Mouse (Mus musculus) kidney, embryonic 14.5 days (tissue): ENCODE measurements around the gene Pcyox1. TPM values are rescaled to one million over a fixed set of nuclear protein-coding genes. Genes with fewer than 3 reads are reported as not detected.

Experiments
- ATAC-seq: fragments of 200-750 bp; cut with Nextera tagmentation; 2 replicates; pipeline ENCODE4 v1.8.0; 2017; ENCODE audit warnings: moderate number of reproducible peaks, mild to moderate bottlenecking, moderate TSS enrichment, moderate library complexity; ENCODE audit not compliant: low FRiP score, low TSS enrichment
- H3K27ac ChIP-seq: fragments of 300-500 bp; sonication (generic); 2 replicates; pipeline ENCODE4 v1.5.1; 2014; ENCODE audit warnings: low read depth, mild to moderate bottlenecking, low read length, moderate library complexity, mixed read lengths
- H3K27me3 ChIP-seq: fragments of 300-500 bp; sonication (generic); 2 replicates; pipeline ENCODE4 v1.6.1; 2014; ENCODE audit warnings: mild to moderate bottlenecking, low read length; ENCODE audit not compliant: control insufficient read depth, insufficient read depth
- H3K36me3 ChIP-seq: fragments of 300-500 bp; sonication (generic); 2 replicates; pipeline ENCODE4 v1.6.1; 2014; ENCODE audit warnings: low read length, mixed read lengths; ENCODE audit not compliant: control insufficient read depth, insufficient read depth
- H3K4me1 ChIP-seq: fragments of 300-500 bp; sonication (generic); 2 replicates; pipeline ENCODE4 v1.6.1; 2014; ENCODE audit warnings: low read length, mixed read lengths; ENCODE audit not compliant: control insufficient read depth, insufficient read depth
- H3K4me2 ChIP-seq: fragments of 300-500 bp; sonication (generic); replicated peaks from 2 replicates; pipeline ENCODE4 v1.6.1; 2014; ENCODE audit warnings: low read depth, mild to moderate bottlenecking, low read length
- H3K4me3 ChIP-seq: fragments of 300-500 bp; sonication (generic); 2 replicates; pipeline ENCODE4 v1.5.1; 2014; ENCODE audit warnings: mild to moderate bottlenecking, low read length
- H3K9ac ChIP-seq: fragments of 300-500 bp; sonication (generic); 2 replicates; pipeline ENCODE4 v1.6.1; 2014; ENCODE audit warnings: low read depth, mild to moderate bottlenecking, low read length, moderate library complexity
- H3K9me3 ChIP-seq: fragments of 300-500 bp; sonication (generic); 2 replicates; pipeline ENCODE4 v1.6.1; 2016; ENCODE audit warnings: low read length; ENCODE audit not compliant: control insufficient read depth
- WGBS: fragments of 180-500 bp; shearing (Covaris S2); extraction: QIAGEN DNeasy Blood & Tissue Kit; methylation state at CpG from one replicate; pipeline ENCODE4 v1.1.7; 2014; 5-methylcytosine and 5-hydroxymethylcytosine counted together
- polyA plus RNA-seq: library from polyadenylated mRNA; unstranded; fragments of >200 nt; fragmentation: Nextera tagmentation; extraction: Ambion mirVana; gene quantifications from 2 replicates; pipeline ENCODE4 v1.2.1, GENCODE M21; 2014

The Pcyox1 gene
- polyA plus RNA-seq, 1 experiment from 2014 or later = 96.4 TPM

DNA sequence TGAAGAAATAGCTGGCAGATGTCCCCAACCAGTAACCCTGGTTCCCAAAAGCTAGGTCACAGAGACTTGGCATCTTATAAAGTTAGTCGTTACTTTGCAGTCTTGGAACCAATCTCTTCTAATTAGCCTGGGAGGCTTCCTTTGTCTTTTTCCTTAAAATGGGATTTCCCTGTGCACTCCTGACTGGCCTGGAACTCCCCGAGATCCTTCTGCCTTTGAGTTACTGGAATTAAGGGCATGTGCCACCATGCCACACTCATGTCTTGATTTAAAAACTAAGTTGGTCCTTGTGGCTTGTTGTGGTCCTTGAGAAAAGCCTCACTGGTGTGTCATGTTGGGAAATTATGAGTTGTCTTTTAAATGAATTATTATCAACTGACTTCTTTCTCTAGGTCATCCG lies 18.6 kb downstream of the Pcyox1 start:
- WGBS = 86% methylated on average over 3 of the region's 3 CpGs
- ATAC-seq = no peak
- Histone ChIP-seq H3K36me3 (peaks cover 46% of the 10 kb centered on the region), H3K4me3 (no peak overlapping the region), H3K4me1 (no peaks in the 10 kb centered on the region), H3K9ac (no peak overlapping the region), H3K9me3 (no peaks in the 10 kb centered on the region), H3K27ac (no peak overlapping the region), H3K27me3 (no peaks in the 10 kb centered on the region), H3K4me2 (no peak overlapping the region)

DNA sequence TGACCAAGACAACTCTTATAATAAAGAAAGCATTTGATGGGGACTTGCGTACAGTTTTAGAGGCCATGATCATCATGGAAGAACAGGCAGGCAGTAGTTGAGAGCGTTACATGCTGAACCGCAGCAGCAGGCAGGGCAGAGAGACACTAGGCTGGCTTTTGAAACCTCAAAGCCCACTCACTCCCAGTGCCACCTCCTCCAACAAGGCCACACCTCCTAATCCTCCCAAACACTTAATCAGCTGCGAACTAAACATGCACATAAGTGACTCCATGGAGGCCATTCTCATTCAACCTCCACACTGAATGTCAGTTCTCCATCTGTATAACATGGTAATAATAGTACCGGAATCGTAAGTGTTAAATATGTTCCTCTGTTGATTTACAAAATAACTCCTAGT lies 23.4 kb downstream of the Pcyox1 start:
- Histone ChIP-seq H3K4me3 (no peak overlapping the region), H3K4me2 (no peak overlapping the region), H3K27me3 (no peaks in the 10 kb centered on the region), H3K36me3 (peaks cover 37% of the 10 kb centered on the region), H3K9ac (no peak overlapping the region; the same call in 1 of the 2 replicates), H3K9me3 (no peaks in the 10 kb centered on the region), H3K4me1 (peaks cover 15% of the 10 kb centered on the region), H3K27ac (no peak overlapping the region)
- ATAC-seq = no peak
- 94% methylated on average over 6 of the region's 6 CpGs for WGBS

DNA sequence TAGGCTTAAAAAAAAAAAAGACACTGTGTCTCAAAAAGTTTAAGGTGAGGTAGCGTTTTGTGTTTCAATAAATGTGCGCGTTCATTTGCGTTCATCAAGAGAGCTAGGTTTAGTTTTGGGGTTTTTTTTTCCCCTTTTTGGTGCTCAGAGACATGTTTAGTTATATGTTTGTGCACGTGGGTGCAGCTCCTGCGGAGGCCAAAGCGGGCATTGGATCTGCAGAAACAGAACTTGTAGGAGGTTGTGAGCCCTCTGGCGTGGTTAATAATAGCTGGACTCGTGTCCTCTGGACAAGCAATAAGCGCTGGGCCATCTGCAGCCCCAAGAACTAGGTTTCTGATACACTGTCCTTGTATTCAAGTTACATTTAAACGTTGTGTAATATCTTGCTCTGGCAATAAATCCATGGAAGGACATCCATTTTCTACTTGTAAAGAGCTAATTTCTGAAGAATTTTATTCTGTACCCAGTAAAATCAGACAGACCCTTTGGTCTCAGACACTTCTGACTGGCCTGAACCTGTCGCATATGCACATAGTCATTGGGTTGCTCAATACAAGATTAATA lies 24.9 kb downstream of the Pcyox1 start:
- peak overlapping the region; percentile 93 for H3K4me3 ChIP-seq
- no peak for ATAC-seq
- peaks cover 16% of the 10 kb centered on the region for H3K4me1 ChIP-seq
- peak overlapping the region; percentile 85 for H3K4me2 ChIP-seq
- 0 out of 2 replicates have a peak overlapping the region, but pooled peaks have one; percentile 90 for H3K27ac ChIP-seq
- H3K9me3 ChIP-seq = no peaks in the 10 kb centered on the region
- H3K27me3 ChIP-seq = no peaks in the 10 kb centered on the region
- WGBS = 4% methylated on average over 12 of the region's 12 CpGs
- H3K9ac ChIP-seq = peak overlapping the region; percentile 95
- H3K36me3 ChIP-seq = peaks cover 33% of the 10 kb centered on the region

DNA sequence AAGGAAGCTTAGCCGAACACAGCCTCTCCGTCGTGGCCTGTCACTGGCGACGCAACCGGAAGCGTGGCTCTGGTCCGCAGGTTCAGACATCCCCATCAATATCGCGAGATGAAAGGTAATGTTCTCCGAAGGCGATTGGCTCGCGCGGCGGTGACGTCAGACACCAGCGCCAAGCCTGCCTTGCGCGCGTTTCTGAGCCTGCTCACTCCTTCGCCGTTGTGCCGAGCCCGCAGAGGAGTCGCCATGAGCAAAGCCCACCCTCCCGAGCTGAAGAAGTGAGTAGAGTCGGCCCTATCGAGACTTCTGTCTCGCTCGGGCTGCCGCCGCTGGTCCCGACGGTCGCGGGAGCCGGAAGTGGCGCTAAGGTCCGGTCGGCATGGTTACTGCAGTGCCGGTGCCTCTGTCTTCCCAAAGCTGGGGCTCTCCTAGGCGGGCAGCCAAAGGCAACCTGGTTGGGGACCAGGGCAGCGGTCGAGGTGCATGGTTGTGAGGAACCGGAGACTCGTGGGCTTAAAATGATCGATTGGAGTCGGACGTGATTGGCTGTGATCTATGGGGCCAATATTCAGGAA lies 25.5 kb downstream of the Pcyox1 start:
- Histone ChIP-seq H3K4me2 (peak overlapping the region; percentile 85), H3K9me3 (no peaks in the 10 kb centered on the region), H3K36me3 (peaks cover 29% of the 10 kb centered on the region; the same call in 1 of the 2 replicates), H3K9ac (peak overlapping the region; percentile 95), H3K27me3 (no peaks in the 10 kb centered on the region), H3K4me3 (peak overlapping the region; percentile 93), H3K4me1 (peaks cover 22% of the 10 kb centered on the region), H3K27ac (peak overlapping the region; percentile 90)
- ATAC-seq = peak; percentile 95
- under 1% methylated on average over 50 of the region's 50 CpGs for WGBS

DNA sequence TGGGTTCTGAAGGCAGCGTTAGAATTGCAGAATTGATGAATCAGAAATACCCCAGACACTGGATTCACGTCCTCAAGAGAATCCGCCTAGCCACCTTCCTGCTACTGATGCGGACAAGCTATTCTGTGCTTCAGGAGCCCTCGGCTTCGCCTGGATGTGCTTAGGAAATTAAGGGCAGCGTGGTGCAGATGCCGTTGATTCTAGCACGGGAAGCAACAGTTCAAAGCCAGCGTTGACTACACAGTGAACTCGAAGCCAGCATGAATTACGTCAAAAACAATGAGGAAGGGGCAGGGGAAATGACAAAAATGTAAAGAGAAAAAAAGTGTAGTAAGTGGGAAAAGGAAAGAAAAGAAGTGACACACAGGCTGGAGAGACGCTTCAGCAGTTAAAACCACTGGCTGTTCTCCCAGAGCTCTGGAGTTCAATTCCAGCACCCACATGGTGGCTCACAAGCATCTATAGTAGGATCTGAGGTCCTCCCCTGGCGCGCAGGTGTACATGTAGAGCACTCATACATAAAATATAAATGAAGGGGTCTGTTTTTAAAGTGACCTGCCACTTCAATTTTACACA lies 26.1 kb downstream of the Pcyox1 start, which contains the start of gene Snrpg:
Snrpg (plus strand) TSS at position 541 of the 576 bp plus-strand sequence.
- no peaks in the 10 kb centered on the region for H3K9me3 ChIP-seq
- H3K4me3 ChIP-seq = peak within 1 kb of the TSS; percentile 93
- H3K9ac ChIP-seq = peak within 1 kb of the TSS; percentile 95
- ATAC-seq = no peak; the same call in 1 of the 2 replicates
- H3K4me2 ChIP-seq = peak within 1 kb of the TSS; percentile 85
- no peaks in the 10 kb centered on the region for H3K27me3 ChIP-seq
- H3K27ac ChIP-seq = peak within 1 kb of the TSS; percentile 90
- H3K4me1 ChIP-seq = peaks cover 24% of the 10 kb centered on the region
- WGBS = 15% methylated on average over 15 of the region's 15 CpGs
- peaks cover 24% of the 10 kb centered on the region; the same call in 1 of the 2 replicates for H3K36me3 ChIP-seq

DNA sequence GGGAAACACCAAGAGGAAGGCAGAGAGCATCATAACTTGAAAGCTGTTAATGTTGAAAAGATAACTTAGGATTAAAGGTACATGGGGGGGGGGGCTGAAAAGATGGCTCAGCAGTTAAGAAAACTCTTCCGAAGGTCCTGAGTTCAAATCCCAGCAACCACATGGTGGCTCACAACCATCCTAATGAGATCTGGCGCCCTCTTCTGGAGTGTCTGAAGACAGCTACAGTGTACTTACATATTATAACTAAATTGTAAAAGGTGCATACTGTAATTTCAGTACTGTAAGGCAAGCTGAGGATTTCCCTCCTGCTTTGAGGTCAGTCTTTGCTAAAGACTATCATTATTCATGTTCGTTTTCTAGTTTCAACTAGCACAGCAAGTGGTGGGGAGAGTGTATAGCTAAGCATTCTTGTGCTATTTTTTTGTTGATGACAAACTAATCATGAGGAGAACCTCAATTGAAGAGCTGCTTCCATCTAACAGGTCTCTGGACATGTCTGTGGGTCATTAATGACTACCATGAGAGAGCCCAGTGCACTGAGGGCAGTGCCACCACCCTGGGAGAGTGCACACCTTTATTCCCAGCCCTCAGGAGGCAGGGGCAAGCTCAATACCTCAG lies 26.8 kb downstream of the Pcyox1 start:
- WGBS = 64% methylated on average over 3 of the region's 3 CpGs
- Histone ChIP-seq H3K4me3 (peak overlapping the region; percentile 93), H3K36me3 (peaks cover 24% of the 10 kb centered on the region; the same call in 1 of the 2 replicates), H3K4me2 (peak overlapping the region; percentile 64), H3K27ac (peak overlapping the region; percentile 90), H3K27me3 (no peaks in the 10 kb centered on the region), H3K9me3 (no peaks in the 10 kb centered on the region), H3K9ac (peak overlapping the region; percentile 95; the same call in 1 of the 2 replicates), H3K4me1 (peaks cover 24% of the 10 kb centered on the region)
- ATAC-seq = no peak

DNA sequence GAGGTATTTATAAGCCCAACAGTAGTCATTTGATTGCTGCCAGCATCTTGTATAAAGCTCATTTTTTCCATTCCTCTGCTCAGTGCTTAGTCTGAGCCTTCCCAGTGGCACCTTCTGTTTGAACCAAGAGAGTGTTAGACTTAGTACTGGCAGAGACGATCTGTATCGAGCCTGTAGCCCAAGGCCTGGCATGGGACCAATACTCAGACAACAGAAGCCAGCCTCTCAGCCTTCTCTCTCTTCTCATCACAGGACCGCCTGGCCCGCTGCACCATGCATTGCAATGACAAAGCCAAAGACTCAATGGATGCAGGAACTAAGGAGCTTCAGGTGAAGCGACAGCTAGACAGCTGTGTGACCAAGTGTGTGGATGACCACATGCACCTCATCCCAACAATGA lies 28.5 kb downstream of the Pcyox1 start:
- Histone ChIP-seq H3K9me3 (no peaks in the 10 kb centered on the region), H3K4me2 (no peak overlapping the region), H3K27me3 (no peaks in the 10 kb centered on the region), H3K27ac (no peak overlapping the region), H3K36me3 (peaks cover 18% of the 10 kb centered on the region; the same call in 1 of the 2 replicates), H3K4me1 (peaks cover 24% of the 10 kb centered on the region), H3K4me3 (no peak overlapping the region), H3K9ac (no peak overlapping the region)
- no peak for ATAC-seq
- WGBS = 92% methylated on average over 5 of the region's 5 CpGs

DNA sequence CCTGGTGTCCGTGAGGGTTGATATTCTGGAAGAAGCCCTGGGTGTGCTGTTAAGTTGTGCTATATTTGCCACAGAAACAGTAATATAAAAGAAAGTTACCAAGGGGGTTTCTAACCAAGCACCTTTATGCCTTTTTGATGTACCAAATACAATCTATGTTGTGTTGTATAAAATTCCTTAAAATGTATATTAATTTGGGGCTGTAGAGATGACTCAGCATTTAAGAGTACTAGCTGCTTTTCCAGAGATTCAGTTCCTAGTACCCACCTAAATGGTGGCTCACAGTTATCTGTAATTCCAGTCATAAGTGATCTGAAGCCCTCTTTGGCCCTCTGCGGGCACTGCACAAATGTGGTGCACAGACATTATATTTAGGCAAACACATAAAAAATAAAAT lies 30.1 kb downstream of the Pcyox1 start:
- H3K4me2 ChIP-seq = peak overlapping the region; percentile 75
- ATAC-seq = no peak
- H3K27ac ChIP-seq = no peak overlapping the region
- peak overlapping the region; percentile 68; the same call in 1 of the 2 replicates for H3K4me3 ChIP-seq
- peaks cover 14% of the 10 kb centered on the region for H3K4me1 ChIP-seq
- peak overlapping the region; percentile 83; the same call in 1 of the 2 replicates for H3K9ac ChIP-seq
- H3K36me3 ChIP-seq = peaks cover 18% of the 10 kb centered on the region; the same call in 1 of the 2 replicates
- 80% methylated on average over 2 of the region's 2 CpGs for WGBS
- H3K27me3 ChIP-seq = no peaks in the 10 kb centered on the region
- H3K9me3 ChIP-seq = no peaks in the 10 kb centered on the region
